In the genomic region with DNA sequence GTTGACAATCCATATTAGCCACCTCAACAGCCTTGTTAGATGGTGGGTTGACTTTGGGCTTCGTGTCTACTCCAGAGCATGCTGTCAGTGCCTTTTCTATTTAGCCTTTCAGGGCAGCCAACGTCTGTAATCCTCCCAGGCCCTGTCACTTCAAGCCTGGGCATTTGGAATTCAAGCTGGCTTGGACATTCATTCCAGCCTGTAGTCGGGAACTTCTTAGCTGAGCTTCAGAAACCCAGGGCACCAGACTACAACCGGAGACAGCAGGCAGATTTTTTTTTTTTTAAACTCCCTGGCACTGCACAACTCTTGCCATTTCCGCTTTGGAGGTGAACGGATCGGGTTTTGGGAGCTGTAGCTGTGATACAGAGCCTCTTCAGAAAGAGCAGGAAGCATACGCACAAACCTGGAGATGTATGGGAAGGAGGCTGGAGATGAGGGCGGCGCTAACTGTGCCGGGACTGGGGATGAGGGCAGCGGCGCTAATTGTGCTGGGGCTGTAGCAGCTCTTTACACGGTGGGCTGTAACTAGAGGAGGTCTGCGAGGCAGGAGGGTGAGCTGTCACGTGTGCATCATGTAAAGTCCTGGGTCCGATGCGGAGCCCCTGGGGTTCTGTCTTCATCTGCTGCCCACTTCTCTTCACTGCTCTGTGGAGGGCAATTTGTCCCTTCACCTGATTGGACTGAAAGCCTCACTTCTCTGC, we compare ENCODE assay signal across 10 mouse cellular contexts. TPM values are rescaled to one million over a fixed set of nuclear protein-coding genes. Genes with fewer than 3 reads are reported as not detected.
A peak's percentile ranks its signal among the peaks of the same experiment; 100 is the strongest.
DNase-seq lines count a peak whose midpoint lies in the region; ATAC-seq lines count a peak whose summit lies in the region.
"Had no signal": no experiment of that assay in that cellular context is flagged by ENCODE, and none has a peak within 500 bp of the region (broad histone marks: within the 10 kb centered on the region; RNA-seq: fewer than 3 reads in every experiment).

No protein-coding gene starts in this region.

- H3K27ac ChIP-seq in midbrain, embryonic 10.5 days (replicated peaks), result peak overlapping the region; percentile 74

- peaks cover 19% of the 10 kb centered on the region for H3K4me1 ChIP-seq in megakaryocyte, embryonic 14.5 days
- H3K4me1 ChIP-seq in midbrain, embryonic 10.5 days, result peaks cover 39% of the 10 kb centered on the region

- H3K4me3 ChIP-seq in megakaryocyte, embryonic 14.5 days (replicated peaks), result peak overlapping the region; percentile 28
- H3K4me3 ChIP-seq in midbrain, embryonic 10.5 days, result peak overlapping the region; percentile 32

- DNase-seq in cerebellum, postnatal 10 days, result peak; percentile 37 to 51
- no peak for DNase-seq in cerebellum, adult 9-10 months
- DNase-seq in midbrain, embryonic 10.5 days (ENCODE audit: low spot score), result no peak
- no peak for DNase-seq in natural killer cell, adult 2 months (ENCODE audit: low spot score in 2 of 2)
- no peak for DNase-seq in layer of hippocampus, adult 9-11 months
- no peak for DNase-seq in left cerebral cortex, postnatal 36 days (ENCODE audit: low spot score in 2 of 2)
- DNase-seq: adrenal gland, postnatal 25 days had no signal

- 28% methylated on average over 18 of the region's 18 CpGs for WGBS in midbrain, embryonic 10.5 days

- H3K36me3 ChIP-seq in megakaryocyte, embryonic 14.5 days (replicated peaks; ENCODE audit: low read length), result peaks cover 2% of the 10 kb centered on the region
- H3K36me3 ChIP-seq in midbrain, embryonic 10.5 days, result no peaks in the 10 kb centered on the region

- H3K27me3 ChIP-seq in megakaryocyte, embryonic 14.5 days (replicated peaks), result peaks cover 46% of the 10 kb centered on the region
- peaks cover 26% of the 10 kb centered on the region for H3K27me3 ChIP-seq in midbrain, embryonic 10.5 days (ENCODE audit: low read depth, poor library complexity, severe bottlenecking)

- peaks cover 26% of the 10 kb centered on the region for H3K9me3 ChIP-seq in megakaryocyte, embryonic 14.5 days
- H3K9me3 ChIP-seq in midbrain, embryonic 10.5 days (replicated peaks), result peaks cover 10% of the 10 kb centered on the region

- intact Hi-C loops in left cerebral cortex, postnatal 36 days (cut with DNase I), result loop anchor here (5.0 to 10.0 kb wide), 3 partner anchors 34 to 507 kb away; no protein-coding TSS in a partner anchor

- no peak for ATAC-seq in megakaryocyte, adult 5-6 weeks (ENCODE audit: poor library complexity, severe bottlenecking)
- ATAC-seq: lung, postnatal 0 days had no signal

RNA-seq across cellular contexts. Expression of gene Rps24, which starts 21.3 kb away (rescaled TPM):
- 179 and 343 TPM in 2 replicates for polyA plus RNA-seq in megakaryocyte, embryonic 14.5 days (2012; ENCODE audit: insufficient read depth, low replicate concordance)
- 3,261 and 3,399 TPM in 2 replicates for total RNA-seq in megakaryocyte, adult 5-6 weeks (2015)
- total RNA-seq in megakaryocyte, adult 5-6 weeks (2017), result 3,458 and 3,471 TPM in 2 replicates
- 915 and 1,078 TPM in 2 replicates for polyA plus RNA-seq in midbrain, embryonic 10.5 days (2016; fragmentation: Nextera tagmentation; extraction: Ambion mirVana)
- total RNA-seq in left cerebral cortex, postnatal 36 days (2021), result 100 to 1,000 TPM; 665 to 675 TPM

RNA-seq across cellular contexts. Expression of gene Polr3a, which starts 21.4 kb away (rescaled TPM):
- 0.70 TPM in 1 of 2 replicates, not detected in the other for polyA plus RNA-seq in megakaryocyte, embryonic 14.5 days (2012; ENCODE audit: insufficient read depth, low replicate concordance)
- 10.9 and 14.0 TPM in 2 replicates for total RNA-seq in megakaryocyte, adult 5-6 weeks (2015)
- total RNA-seq in megakaryocyte, adult 5-6 weeks (2017), result 9.0 and 9.8 TPM in 2 replicates
- 18.3 and 21.0 TPM in 2 replicates for polyA plus RNA-seq in midbrain, embryonic 10.5 days (2016; fragmentation: Nextera tagmentation; extraction: Ambion mirVana)
- total RNA-seq in left cerebral cortex, postnatal 36 days (2021), result 10 to 100 TPM; 38.3 to 39.2 TPM

Comparison
In these comparisons a context has a peak if more than half of its experiments do, and no peak if none do; other contexts are left out.
1. DNase-seq: peak in cerebellum, postnatal 10 days (2 of 2); none in cerebellum, adult 9-10 months (single experiment), midbrain, embryonic 10.5 days (single experiment), natural killer cell, adult 2 months (0 of 2), layer of hippocampus, adult 9-11 months (single experiment) and left cerebral cortex, postnatal 36 days (0 of 2).
2. RNA of gene Rps24, which starts 21.3 kb away (total RNA-seq): 3,261 to 3,471 TPM in megakaryocyte, adult 5-6 weeks; 665 to 675 TPM in left cerebral cortex, postnatal 36 days; every median in the first group is over 4 times any median in the second.